Mouse (Mus musculus): ENCODE data around the gene Pcyt1b.

DNA sequence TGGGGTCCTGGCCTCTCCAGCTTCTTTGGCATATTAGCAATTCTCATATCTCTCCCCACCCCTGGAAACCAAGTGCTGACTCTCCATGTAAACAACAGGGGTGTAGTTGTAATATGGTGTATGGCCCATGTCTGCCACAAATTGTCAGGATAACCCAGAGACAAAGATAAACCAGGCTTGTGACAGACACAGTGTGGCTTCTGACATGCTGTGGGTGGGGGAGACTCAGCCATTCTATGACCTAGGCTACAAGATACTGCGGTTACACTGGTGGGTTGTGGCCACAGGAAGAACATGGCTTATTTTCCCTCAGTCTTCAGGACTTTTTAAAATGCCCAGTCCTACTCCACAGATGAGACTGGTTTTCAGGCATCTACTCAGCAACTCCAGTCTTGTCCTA, 94.5 kb downstream of the Pcyt1b start:
- TF ChIP-seq CTCF (IDR thresholded peaks at IDR 0.05; ENCODE audit: low read depth, low read length): no peak
- no peak for TF ChIP-seq POLR2A (IDR thresholded peaks at IDR 0.05; ENCODE audit: extremely low read depth, insufficient read depth, low read length)

Measured in liver, adult 2 months (tissue).